In genomic region chr9:32048941-32049340, GRCm38 (mm10) we compare ENCODE assay signal across 23 mouse cellular contexts.
DNase-seq lines count a peak whose midpoint lies in the region; ATAC-seq and TF ChIP-seq lines count a peak whose summit lies in the region.
"Had no signal": no experiment of that assay in that cellular context is flagged by ENCODE, and none has a peak within 500 bp of the region (broad histone marks: within the 10 kb centered on the region; RNA-seq: fewer than 3 reads in every experiment).

No protein-coding gene starts in this region.

- no peak overlapping the region for H3K27ac ChIP-seq in kidney, embryonic 14.5 days (ENCODE audit: low read depth, low read length)
- no peak overlapping the region for H3K27ac ChIP-seq in cerebellum, adult 2 months (ENCODE audit: insufficient read depth, low read length)
- H3K27ac ChIP-seq: forebrain, embryonic 10.5 days; hindbrain, embryonic 15.5 days; liver, embryonic 13.5 days; macrophage; midbrain, embryonic 10.5 days; neural tube, embryonic 13.5 days; stomach, embryonic 15.5 days had no signal

- WGBS in kidney, embryonic 14.5 days: 61% methylated on average over 7 of the region's 7 CpGs
- 82% methylated on average over 7 of the region's 7 CpGs for WGBS in cerebellum, adult 2 months

- H3K4me2 ChIP-seq in kidney, embryonic 14.5 days (replicated peaks; ENCODE audit: low read depth, low read length): no peak overlapping the region
- H3K4me2 ChIP-seq: hindbrain, embryonic 15.5 days; liver, embryonic 13.5 days; neural tube, embryonic 13.5 days; stomach, embryonic 15.5 days had no signal

- no peak for TF ChIP-seq POLR2A in cerebellum, adult 2 months (IDR thresholded peaks at IDR 0.05; ENCODE audit: borderline replicate concordance, insufficient read depth, low read length)

- H3K36me3 ChIP-seq in kidney, embryonic 14.5 days (ENCODE audit: control insufficient read depth, insufficient read depth, low read length): no peaks in the 10 kb centered on the region
- H3K36me3 ChIP-seq: forebrain, embryonic 10.5 days; hindbrain, embryonic 15.5 days; liver, embryonic 13.5 days; midbrain, embryonic 10.5 days; neural tube, embryonic 13.5 days; stomach, embryonic 15.5 days had no signal

- intact Hi-C loops in heart, postnatal 14 days (cut with DNase I): no loop called here

- peaks cover 5% of the 10 kb centered on the region; the same call in 1 of the 2 replicates for H3K4me1 ChIP-seq in kidney, embryonic 14.5 days (ENCODE audit: control insufficient read depth, insufficient read depth, low read length)
- H3K4me1 ChIP-seq in cerebellum, adult 2 months (ENCODE audit: control insufficient read depth, insufficient read depth, low read length): no peaks in the 10 kb centered on the region

- no peak for TF ChIP-seq CTCF in cerebellum, adult 2 months (IDR thresholded peaks at IDR 0.05; ENCODE audit: borderline replicate concordance, insufficient read depth, low read depth, low read length)

- H3K9ac ChIP-seq in kidney, embryonic 14.5 days (ENCODE audit: low read depth, low read length): no peak overlapping the region
- H3K9ac ChIP-seq: hindbrain, embryonic 15.5 days; liver, embryonic 13.5 days; neural tube, embryonic 13.5 days; stomach, embryonic 15.5 days had no signal

- ATAC-seq in kidney, embryonic 14.5 days (ENCODE audit: low FRiP score, low TSS enrichment): no peak
- ATAC-seq: forebrain, embryonic 16.5 days; midbrain, embryonic 16.5 days had no signal

- DNase-seq in heart, adult 11 months: peak; percentile 72
- no peak for DNase-seq in heart, postnatal 14 days
- DNase-seq in kidney, adult 18-20 months: peak; percentile 40
- DNase-seq in kidney, adult 8-10 months: peak; percentile 62 to 68
- DNase-seq in kidney, postnatal 25 days: peak; percentile 40 to 68
- DNase-seq in cerebellum, adult 2 months: no peak
- DNase-seq in urinary bladder, postnatal 25 days (ENCODE audit: low spot score): no peak
- DNase-seq: cerebellum, adult 11-12 months; cerebellum, postnatal 14 days; gastrocnemius, postnatal 14 days; liver, embryonic 13.5 days; lung, adult 2 months; thymus, postnatal 25 days had no signal

- no peaks in the 10 kb centered on the region for H3K9me3 ChIP-seq in kidney, embryonic 14.5 days (ENCODE audit: control insufficient read depth, low read length)
- H3K9me3 ChIP-seq: forebrain, embryonic 10.5 days; hindbrain, embryonic 15.5 days; liver, embryonic 13.5 days; midbrain, embryonic 10.5 days; neural tube, embryonic 13.5 days; stomach, embryonic 15.5 days had no signal

- no peak overlapping the region for H3K4me3 ChIP-seq in kidney, embryonic 14.5 days (ENCODE audit: low read length)
- H3K4me3 ChIP-seq in cerebellum, adult 2 months (replicated peaks; ENCODE audit: insufficient read depth, low read depth, low read length): no peak overlapping the region
- H3K4me3 ChIP-seq: forebrain, embryonic 10.5 days; hindbrain, embryonic 15.5 days; liver, embryonic 13.5 days; midbrain, embryonic 10.5 days; myocyte; neural tube, embryonic 13.5 days; stomach, embryonic 15.5 days had no signal

- no peaks in the 10 kb centered on the region for H3K27me3 ChIP-seq in kidney, embryonic 14.5 days (ENCODE audit: control insufficient read depth, insufficient read depth, low read length)
- H3K27me3 ChIP-seq in cerebellum, adult 2 months (ENCODE audit: control insufficient read depth, insufficient read depth, low read length): no peaks in the 10 kb centered on the region
- H3K27me3 ChIP-seq: hindbrain, embryonic 15.5 days; liver, embryonic 13.5 days; neural tube, embryonic 13.5 days; stomach, embryonic 15.5 days had no signal

Comparison
In these comparisons a context has a peak if more than half of its experiments do, and no peak if none do; other contexts are left out.
1. DNase-seq: peak in heart, adult 11 months (single experiment), kidney, adult 18-20 months (single experiment), kidney, adult 8-10 months (2 of 2) and kidney, postnatal 25 days (2 of 2); none in heart, postnatal 14 days (0 of 2), cerebellum, adult 2 months (0 of 2) and urinary bladder, postnatal 25 days (single experiment).